Mouse (Mus musculus): ENCODE data around the gene Psmb3.
A peak's percentile ranks its signal among the peaks of the same experiment; 100 is the strongest.

Gene Psmb3

GRCm38 (mm10) chr11:97758125-97758524 is 54.9 kb downstream of the Psmb3 start:
- H3K27me3 ChIP-seq (ENCODE audit: insufficient read depth, low read length), result no peaks in the 10 kb centered on the region
- H3K4me3 ChIP-seq (replicated peaks; ENCODE audit: low read length), result no peak overlapping the region
- peaks cover 98% of the 10 kb centered on the region for H3K36me3 ChIP-seq (ENCODE audit: insufficient read depth, low read length)
- no peaks in the 10 kb centered on the region for H3K9me3 ChIP-seq (ENCODE audit: low read length)
- H3K4me1 ChIP-seq (replicated peaks; ENCODE audit: low read depth, low read length), result peaks cover 35% of the 10 kb centered on the region
- TF ChIP-seq POU5F1 (IDR thresholded peaks at IDR 0.05; ENCODE audit: borderline replicate concordance, low read length) (no peak), CTCF (conservative IDR thresholded peaks at IDR 0.05; ENCODE audit: low read length) (no peak), NANOG (IDR thresholded peaks at IDR 0.05; ENCODE audit: borderline replicate concordance, low read length) (no peak)

GRCm38 (mm10) chr11:97758942-97759341 is 55.7 kb downstream of the Psmb3 start:
- peaks cover 96% of the 10 kb centered on the region for H3K36me3 ChIP-seq (ENCODE audit: insufficient read depth, low read length)
- no peak overlapping the region for H3K4me3 ChIP-seq (replicated peaks; ENCODE audit: low read length)
- TF ChIP-seq CTCF (conservative IDR thresholded peaks at IDR 0.05; ENCODE audit: low read length) (no peak), NANOG (IDR thresholded peaks at IDR 0.05; ENCODE audit: borderline replicate concordance, low read length) (no peak), POU5F1 (IDR thresholded peaks at IDR 0.05; ENCODE audit: borderline replicate concordance, low read length) (no peak)

GRCm38 (mm10) chr11:97761638-97762037 is 58.4 kb downstream of the Psmb3 start:
- peaks cover 84% of the 10 kb centered on the region for H3K36me3 ChIP-seq (ENCODE audit: insufficient read depth, low read length)
- no peaks in the 10 kb centered on the region for H3K27me3 ChIP-seq (ENCODE audit: insufficient read depth, low read length)
- TF ChIP-seq CTCF (conservative IDR thresholded peaks at IDR 0.05; ENCODE audit: low read length) (peak; percentile 63), NANOG (IDR thresholded peaks at IDR 0.05; ENCODE audit: borderline replicate concordance, low read length) (no peak), POU5F1 (IDR thresholded peaks at IDR 0.05; ENCODE audit: borderline replicate concordance, low read length) (no peak)
- peaks cover 52% of the 10 kb centered on the region for H3K4me1 ChIP-seq (replicated peaks; ENCODE audit: low read depth, low read length)
- H3K4me3 ChIP-seq (replicated peaks; ENCODE audit: low read length), result no peak overlapping the region
- no peaks in the 10 kb centered on the region for H3K9me3 ChIP-seq (ENCODE audit: low read length)

More at GRCm38 (mm10) chr11:97758942-97759341, 55.7 kb downstream of the Psmb3 start:
- no peaks in the 10 kb centered on the region for H3K9me3 ChIP-seq (ENCODE audit: low read length)
- H3K27me3 ChIP-seq (ENCODE audit: insufficient read depth, low read length), result no peaks in the 10 kb centered on the region
- H3K4me1 ChIP-seq (replicated peaks; ENCODE audit: low read depth, low read length), result peaks cover 43% of the 10 kb centered on the region
